Mouse (Mus musculus) cerebellum, adult 8-10 months (tissue): Measurements from ENCODE around the gene Med24.

Source experiments
- DNase-seq: peaks from one replicate; pipeline ENCODE4 v3.0.0; 2022

Gene Med24

DNA sequence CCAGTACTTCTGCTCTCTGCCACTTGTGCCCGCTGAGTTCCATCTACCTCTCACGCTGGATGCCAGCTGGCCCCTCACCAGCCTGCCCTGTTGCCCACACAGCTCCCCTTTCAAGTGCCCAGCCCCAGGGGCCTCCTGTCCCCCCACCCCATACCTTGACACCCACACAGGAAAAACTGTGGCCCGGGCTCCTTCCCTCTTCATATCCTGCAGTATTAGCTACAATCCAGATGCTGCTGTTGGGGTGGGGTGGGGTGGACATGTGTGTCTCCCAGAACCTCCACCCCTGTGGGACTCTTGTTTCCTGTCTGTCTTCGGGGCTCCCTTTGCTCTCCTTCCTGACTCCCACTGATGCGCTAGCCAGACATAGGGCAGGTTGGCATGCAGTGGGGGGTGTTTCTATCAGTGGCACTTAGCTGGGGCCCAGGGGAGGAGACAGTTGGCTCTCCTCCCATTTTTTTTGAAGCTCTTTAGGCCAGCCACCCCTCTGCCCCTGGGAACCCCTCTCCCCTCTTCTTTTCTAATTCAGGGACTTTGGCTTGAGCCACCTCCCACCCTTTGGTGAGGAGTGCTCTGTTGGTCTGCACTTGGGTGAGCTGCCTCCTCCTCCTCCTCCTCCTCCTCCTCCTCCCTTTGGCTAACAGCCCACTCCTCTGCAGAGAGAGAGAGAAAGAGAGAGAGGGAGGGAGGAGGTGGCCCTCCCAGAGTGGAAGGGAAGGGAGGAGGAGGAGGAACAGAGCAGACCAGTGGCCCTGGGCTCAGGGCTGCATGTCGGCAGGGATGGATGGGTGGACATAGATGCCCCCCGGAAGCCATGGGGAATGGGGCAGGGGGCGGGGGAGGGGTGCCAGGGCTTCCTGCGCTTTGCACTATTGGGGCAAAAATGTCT is 36.4 kb upstream of the Med24 start:
- DNase-seq = no peak

DNA sequence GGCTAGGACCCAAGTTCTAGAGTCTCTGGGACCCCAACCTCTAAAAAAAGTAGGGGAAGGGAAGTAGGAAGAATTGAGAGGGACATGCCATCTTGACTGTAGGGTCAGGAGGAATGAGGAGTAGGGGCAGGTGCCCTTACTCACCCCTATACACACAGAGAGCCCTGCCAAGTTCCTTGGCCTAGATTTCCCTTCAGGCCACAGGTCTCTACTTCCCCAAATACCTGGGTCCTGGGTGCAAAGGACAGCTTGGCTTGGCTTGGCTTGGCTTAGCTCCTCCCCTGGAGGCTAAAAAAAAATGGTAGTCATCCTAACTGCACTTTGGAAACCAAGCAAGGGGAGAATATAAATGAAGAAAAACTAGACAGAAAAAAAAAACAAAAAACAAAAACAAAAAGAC is 35.5 kb upstream of the Med24 start:
- no peak for DNase-seq

DNA sequence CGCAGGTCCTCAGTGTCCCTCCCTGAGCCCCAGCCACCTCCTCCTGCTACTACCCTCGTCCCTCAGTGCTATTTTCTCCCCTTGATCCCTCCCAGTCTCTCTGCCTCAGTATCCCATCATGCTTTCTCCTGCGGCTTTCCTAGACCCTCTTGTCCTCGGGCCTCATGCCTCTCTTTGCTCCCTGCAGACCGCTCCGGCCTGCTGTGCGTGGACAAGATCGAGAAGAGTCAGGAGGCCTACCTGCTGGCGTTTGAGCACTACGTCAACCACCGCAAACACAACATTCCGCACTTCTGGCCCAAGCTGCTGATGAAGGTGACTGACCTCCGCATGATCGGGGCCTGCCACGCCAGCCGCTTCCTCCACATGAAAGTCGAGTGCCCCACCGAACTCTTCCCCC is 34.9 kb upstream of the Med24 start:
- DNase-seq = no peak

DNA sequence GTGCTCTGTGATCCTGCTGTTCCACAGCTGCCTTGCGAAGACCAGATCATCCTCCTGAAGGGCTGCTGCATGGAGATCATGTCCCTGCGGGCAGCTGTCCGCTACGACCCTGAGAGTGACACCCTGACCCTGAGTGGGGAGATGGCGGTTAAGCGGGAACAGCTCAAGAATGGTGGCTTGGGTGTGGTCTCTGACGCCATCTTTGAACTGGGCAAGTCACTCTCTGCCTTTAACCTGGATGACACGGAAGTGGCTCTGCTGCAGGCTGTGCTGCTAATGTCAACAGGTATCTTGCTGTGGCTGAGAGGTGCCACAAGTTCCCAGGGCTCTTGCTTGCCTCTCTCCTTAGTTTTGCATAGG is 34.2 kb upstream of the Med24 start:
- DNase-seq = no peak

DNA sequence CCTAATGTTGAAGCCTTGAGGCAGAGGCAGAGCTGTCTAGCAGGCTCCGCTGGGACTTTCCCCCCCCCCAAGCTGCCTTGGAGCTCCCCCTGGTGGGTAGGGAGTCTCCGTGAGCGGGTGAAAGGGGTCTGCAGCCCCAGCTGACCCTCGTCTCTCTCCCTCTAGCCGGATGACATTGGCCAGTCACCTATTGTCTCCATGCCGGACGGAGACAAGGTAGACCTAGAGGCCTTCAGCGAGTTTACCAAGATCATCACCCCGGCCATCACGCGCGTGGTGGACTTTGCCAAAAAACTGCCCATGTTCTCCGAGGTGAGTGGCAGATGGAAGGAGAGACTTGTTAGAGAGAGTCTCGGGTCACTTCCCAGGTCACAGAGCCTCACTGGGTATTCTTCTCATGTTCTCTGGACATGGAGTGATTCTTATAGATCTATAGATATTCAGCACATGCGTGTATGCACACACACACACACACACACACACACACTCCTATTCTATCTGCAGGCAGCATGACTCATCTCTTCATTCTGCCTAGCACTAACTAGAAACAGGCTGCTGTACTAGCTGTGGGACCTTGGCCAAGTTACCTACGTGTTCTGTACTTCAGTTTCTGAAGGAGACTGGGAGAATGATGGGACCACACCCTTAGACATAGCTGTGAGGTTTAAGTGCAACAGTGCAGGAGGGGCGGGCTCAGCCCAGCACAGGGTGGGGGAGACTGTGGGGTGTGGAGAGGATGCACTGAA is 33.7 kb upstream of the Med24 start:
- no peak for DNase-seq

DNA sequence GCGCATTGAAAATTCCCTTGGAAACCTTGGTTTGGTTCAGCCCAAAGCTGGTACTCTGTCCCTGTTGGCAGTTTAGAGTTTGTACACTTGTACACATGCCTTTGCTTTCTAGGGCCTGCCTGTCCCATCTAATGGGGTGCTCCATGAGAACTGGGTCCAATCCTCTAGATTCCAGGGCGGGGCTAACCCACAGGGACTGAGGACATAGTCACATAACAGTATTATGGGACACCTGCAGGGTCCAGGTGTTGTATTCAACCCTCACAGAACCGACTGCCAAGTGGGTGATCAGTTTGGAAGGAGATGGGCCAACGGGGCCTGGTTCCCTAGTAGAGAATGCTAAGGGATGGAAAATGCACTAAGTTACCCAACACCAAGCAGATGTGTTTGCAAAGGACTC is 32.7 kb upstream of the Med24 start:
- no peak for DNase-seq

DNA sequence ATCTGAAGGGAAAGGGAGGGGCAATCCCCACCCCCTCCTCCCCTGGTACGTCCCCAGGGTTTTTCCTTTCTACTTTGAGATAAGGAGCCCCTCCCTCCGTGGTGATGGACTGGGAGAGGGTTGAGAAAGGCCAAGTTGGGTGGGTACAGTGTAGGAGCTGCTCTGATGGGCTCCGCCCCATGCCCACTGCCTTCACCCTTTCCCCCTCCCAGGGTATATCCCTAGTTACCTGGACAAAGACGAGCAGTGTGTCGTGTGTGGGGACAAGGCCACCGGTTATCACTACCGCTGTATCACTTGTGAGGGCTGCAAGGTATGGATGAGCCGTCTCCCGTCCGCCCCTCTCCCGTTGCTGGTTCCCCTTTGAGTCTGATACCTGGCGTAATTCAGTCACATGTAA is 27.5 kb upstream of the Med24 start:
- no peak for DNase-seq

DNA sequence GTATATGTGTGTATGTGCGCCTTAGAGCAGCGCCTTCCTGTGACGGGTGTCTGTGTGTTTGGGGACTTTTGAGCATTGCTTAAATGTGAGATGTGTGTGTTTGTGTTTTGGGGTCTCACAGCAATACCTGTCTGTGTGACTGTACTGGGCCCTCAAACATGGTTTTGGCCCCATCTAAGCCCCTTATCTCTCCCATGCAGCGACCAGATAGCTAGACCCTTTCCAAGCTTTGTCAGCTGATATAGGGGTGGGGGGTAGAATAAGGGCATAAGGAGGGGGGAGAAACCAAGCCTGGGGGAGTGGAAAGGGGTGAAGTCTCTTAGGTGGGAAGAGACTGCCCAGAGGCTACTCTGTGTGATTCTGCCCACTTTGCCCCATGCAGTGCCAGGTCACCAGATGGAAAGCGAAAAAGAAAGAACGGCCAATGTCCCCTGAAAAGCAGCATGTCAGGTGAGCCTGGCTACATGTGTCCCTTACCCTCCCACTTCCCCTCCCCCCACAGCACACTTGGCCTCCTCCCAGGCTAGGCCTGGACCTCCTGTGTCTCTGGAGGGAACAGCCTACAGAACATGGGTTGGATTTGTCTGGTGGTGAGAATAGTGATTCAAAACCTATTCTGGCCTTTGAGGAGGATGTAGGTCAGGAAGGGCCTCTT is 26.6 kb upstream of the Med24 start:
- no peak for DNase-seq

DNA sequence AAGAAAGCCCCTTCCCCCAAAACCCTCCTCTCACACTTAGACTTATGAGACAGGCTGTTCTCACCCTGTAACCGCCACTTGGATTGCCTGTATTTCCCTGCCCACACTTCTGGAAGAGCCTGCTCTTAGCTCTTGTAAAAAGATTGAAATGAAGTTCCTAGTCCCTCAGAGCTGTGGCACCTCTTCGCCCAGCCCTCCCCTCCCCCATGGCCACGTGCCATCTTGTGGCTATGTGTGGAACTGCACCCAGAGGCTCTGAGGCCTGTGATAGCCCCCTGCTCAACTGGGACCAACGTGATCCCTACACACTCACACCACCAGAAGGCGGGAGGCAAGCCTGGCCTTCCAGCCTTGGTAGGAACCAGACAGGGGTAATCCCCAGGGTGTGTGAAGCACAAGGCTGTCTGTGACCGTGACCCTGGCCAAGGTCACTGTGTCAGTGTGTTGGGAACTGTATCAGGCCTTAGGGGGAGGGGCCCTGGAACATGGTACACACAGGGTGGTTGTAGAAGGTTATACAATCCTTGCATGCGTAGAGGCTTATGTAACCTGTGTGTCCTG is 25.5 kb upstream of the Med24 start:
- DNase-seq = peak; percentile 73

DNA sequence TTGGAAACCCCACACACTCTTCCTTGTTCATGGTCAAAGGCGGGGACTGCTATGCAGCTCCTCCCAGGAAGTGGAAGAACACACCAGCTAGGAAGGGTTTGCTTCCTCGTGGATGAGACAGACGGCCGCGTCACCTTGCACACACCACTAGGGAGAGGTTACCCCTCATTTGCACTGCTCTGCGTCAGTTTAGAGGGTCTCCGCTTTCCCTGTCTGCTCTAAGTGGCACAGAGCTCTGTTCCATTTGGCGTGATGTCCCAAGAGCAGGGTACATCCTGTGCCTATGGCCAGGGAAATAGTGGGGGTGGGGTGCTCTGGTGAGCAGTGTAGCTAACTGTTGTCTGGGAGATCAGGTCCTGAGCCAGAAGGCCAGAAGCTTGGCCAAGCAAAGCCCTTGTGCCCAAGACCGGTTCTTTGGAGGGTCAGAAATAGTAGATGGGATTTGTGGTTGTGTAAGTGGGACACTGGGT is 25.0 kb upstream of the Med24 start:
- DNase-seq = peak; percentile 39

DNA sequence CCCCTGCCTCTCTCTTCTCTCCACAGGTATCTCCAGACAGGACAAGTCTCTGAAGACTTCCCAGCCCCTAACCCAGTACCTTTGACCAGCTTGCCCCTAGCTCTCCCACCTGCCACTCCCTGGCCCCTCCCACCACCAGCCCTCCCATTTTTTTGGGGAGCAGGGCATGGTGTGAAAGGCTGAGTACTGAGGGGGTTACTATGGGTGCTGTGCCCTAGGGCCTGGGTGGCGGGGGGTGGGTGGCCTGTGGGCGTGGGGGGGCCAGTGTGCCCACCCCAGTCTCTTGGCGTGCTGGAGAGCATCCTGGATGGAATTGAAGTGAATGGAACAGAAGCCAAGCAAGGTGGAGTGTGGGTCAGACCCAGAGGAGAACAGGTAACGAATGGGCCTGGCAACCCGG is 24.0 kb upstream of the Med24 start:
- DNase-seq = no peak

DNA sequence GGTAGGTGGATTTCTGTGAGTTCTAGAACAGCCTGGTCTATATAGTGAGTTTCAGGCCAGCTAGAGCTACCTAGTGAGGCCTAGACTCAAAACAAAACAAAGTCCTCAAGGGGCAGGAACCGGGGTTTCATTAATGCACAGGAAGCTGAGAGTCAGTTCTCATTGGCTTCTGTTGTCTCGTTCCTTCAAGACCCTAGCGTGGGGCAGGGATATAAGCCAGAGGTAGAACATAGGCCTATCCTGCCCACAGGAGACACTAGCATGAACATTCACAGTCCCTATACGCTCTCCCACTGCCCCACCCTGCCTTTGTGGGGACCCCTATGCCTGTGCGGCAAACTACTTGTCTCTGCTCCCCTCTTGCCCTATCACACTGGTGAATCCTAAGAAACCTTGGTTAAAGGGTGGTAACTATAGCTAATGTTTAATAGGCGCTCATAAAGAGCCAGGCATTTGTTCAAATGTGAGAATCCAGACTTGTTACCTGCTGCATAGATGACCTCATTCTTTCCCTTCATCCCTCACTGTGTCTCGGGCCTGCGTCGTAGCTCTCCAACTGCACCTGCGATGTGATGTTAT is 23.4 kb upstream of the Med24 start:
- DNase-seq = peak; percentile 25

DNA sequence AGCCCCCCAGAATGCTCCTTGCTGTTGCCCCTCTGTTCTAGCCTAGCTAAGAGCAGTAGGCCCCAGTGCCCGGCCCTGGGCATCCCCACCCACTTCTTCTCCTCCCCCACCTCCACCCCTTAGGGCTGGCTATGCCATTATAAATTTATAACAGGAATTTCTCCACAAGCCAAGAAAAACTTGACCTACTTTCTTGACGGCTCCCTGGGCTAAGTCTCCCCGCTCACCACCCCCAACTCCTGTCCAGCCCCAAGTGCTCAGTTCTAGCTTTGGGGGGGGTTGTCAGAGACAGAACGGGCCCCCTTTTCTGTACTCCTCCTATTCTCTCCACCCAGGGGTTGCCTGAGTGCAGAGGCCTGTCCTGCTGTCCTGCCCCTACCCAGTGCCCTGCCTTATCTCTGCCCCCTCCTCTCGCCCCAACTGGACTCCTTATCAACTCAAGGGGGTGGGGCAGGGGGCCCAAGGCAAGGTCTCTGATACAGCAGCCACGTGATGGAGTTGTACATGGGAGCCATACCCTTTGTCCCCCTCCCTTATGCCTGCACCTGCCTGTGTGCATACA is 22.1 kb upstream of the Med24 start:
- peak; percentile 42 for DNase-seq

DNA sequence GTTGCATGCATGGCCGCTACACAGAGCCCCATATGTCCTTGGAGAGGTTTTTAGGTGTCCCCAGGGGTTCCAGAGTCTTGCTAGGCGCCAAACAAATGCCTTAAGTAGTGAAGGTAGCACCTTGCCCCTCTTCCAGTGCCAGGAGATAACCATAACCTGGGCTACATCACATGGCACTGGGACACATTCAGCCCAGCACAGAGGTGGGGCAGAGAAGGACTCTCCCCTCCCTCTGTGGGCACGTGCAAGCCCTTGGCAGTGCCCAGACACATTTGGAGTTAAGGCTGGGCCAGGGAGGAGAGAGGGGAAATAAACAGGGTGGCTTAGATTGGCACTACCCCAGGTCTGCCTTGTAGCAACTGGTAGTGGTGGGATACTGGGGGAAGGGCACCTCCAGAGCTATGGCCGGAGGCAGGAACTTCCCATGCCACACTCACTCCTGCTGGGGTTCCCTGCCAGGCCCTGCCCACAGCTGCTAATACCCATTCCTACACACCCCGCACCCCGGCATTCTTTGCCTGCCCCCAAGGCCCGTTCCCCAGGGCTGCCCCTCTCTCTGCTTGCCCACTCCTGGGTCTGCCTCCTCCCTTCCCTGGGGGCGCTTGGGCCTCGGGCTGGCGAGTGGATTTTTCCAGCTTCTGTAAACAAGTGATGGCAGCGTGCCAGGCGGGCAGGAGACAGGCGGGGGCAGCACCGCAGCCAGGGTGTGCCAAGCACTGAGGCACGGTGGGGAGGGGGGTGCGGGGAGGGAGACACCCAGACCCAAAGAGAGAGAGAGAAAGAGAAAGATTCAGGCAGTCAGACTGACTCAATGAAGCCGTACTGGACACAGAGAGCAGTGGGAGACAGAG is 21.3 kb upstream of the Med24 start:
- DNase-seq = peak; percentile 80

DNA sequence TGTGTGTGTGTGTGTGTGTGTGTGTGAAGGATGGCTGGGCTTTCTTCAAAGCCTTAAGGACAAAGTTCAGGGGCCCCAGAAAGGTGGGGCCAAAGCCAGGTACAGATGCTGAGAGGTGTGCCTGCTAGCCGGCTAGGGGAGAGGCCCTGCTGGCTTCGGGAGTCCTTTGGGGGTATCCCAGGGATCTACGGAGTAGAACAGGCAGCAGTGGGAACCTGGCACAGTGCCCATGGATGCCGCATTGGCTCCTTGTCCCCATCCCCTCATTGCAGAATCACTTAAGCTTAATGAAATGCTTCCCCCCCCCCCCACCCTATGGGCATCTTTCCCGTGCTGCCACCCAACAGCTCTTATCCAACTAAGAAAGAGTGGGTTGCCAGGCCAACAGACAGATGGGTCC is 20.5 kb upstream of the Med24 start:
- DNase-seq = peak; percentile 60

DNA sequence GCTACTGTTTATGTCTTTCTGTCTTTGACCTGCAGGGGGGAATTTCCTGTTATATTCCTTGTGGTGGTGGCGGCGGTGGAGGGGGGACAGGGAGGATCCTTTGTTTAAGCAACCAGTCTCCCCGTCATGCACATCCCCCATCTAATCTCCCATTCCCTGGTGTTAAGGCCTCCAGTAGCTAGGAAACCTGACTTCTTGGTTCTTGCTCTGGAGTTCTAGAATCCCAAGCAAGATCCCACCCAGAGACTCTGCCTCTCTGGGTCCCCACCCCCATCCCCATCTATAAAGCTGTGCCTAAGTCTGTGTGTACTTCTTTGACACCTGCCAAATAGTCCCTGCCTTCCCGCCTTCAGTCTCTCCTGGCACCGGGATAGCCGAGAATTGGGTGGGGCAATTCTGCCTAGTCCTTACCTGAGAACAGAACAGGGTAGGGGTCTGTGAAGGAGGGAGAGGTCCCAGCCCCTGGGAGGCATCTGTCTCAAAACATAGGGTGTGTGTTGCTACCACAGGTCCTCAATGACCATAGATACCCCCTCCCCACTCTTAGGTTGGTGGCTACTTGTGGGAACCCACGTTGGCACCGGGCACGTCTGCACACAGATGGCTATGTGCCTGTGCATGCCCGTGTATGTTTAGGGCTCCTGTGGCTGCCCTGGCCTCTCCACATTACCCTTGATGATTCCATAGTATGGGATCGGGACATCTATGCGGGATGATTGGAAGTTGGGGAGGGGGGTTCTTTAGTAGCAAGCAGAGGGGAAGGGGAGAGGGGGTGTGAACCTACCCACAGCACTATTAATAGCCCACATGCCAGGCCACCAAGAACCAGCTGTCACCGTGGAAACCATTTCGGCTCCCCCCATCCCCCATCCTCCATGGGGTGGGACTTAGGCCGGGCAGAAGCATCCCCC is 19.5 kb upstream of the Med24 start:
- DNase-seq = no peak

DNA sequence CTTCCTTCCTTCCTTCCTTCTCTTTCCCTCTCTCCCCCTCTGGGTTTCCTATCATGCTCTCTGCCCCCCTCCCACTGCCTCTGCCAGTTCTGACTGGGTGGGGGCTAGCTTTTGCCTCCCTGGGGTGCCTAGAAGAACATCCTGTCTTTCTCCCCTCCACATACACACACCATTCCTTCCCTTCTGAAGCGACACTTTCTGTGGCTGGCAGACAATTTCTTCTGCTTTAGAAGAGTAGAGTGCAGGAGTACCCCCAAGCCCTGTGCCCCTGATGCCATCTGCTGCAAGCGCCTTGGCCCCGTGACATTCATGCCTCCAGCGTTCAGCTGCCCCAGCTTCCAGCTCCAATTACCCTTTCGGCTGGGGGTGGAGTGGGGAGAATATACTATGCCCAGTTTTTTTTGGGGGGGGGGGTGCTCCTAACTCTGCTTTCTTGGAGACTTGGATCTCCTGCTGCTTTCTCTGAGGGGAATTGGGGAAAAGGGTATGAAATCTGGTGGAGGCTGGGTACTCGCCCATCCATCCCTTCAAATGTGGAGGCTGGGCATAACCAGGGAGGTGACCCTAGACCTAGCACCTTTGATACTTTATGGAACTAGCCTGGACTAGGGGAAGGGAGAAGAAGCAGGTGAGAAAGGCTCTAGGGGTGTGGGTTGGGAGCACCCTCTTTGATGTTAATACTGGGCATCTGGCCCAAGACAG is 18.7 kb upstream of the Med24 start:
- DNase-seq = peak; percentile 59

DNA sequence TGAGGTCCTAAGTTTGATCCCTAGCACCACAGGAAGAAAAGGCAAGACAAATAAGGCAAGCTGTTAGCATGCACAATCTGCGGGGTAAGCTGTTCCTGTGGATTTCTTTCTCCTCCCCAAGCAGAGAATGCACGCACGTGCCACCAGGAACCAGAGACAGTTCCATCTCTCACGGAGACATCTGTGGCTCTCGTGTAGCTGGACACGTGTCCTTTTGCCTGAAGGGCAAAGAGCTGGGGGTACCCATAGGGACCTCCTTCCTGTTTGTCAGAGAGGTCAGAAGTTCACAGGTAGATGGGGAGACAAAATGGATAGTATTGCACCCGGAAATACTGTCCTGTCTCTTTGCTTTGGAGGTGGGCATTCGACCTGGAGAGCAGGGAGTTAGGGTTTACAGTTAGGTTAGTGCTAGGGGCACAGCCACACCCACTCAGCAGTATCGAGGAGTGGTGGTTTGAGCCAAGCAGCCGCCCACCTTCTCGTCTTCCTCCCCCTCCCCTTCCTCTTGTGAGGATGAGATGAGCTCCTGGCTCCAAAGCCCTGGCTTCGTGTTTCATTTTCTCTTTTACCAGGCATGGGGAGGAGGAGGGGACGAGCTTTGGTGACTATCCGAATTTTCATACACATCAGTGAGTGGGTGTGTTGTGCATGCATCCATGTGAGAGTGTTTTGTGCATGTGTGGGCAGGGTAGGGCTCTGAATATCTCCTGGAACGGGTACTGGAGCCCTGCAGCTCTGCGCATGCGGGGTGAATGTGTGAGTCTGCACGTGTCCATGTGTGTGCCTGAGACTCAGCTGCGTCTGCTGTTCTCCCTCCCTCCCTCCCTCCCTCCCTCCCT is 17.8 kb upstream of the Med24 start:
- peak; percentile 88 for DNase-seq
